Mouse (Mus musculus): ENCODE measurements around the gene Ap3d1. TPM values are rescaled to one million over a fixed set of nuclear protein-coding genes. Genes with fewer than 3 reads are reported as not detected.

Gene Ap3d1
- polyA plus RNA-seq, 1 experiment from 2014 or later, result 41.3 TPM

- 0 out of 2 replicates have a peak overlapping the region, but pooled peaks have one; percentile 18 for H3K9ac ChIP-seq (ENCODE audit: low read depth, low read length)
- no peaks in the 10 kb centered on the region for H3K9me3 ChIP-seq (ENCODE audit: control insufficient read depth)
- no peak for TF ChIP-seq CTCF (IDR thresholded peaks at IDR 0.05; ENCODE audit: low read depth)
- 46% methylated on average over 4 of the region's 4 CpGs for WGBS
- no peak overlapping the region for H3K4me3 ChIP-seq (ENCODE audit: low read depth, low read length)
- peaks cover 15% of the 10 kb centered on the region; the same call in 1 of the 2 replicates for H3K36me3 ChIP-seq (ENCODE audit: control insufficient read depth, insufficient read depth)
- H3K27ac ChIP-seq (ENCODE audit: low read depth, low read length), result peak overlapping the region; percentile 23; the same call in 1 of the 2 replicates
- H3K4me2 ChIP-seq (replicated peaks; ENCODE audit: low read depth), result peak overlapping the region; percentile 33
- ATAC-seq, result peak; percentile 34; the same call in 1 of the 2 replicates
- no peaks in the 10 kb centered on the region for H3K27me3 ChIP-seq (replicated peaks; ENCODE audit: control insufficient read depth, insufficient read depth, low read length)
- H3K4me1 ChIP-seq (replicated peaks; ENCODE audit: control insufficient read depth, insufficient read depth, low read length), result peaks cover 7% of the 10 kb centered on the region
These were observed 18.8 kb upstream of the Ap3d1 start for GRCm38 (mm10) chr10:80760596-80761524.

GRCm38 (mm10) chr10:80758651-80759050 lies 16.6 kb upstream of the Ap3d1 start:
- H3K27me3 ChIP-seq (replicated peaks; ENCODE audit: control insufficient read depth, insufficient read depth, low read length), result no peaks in the 10 kb centered on the region
- H3K9me3 ChIP-seq (ENCODE audit: control insufficient read depth), result no peaks in the 10 kb centered on the region
- no peak overlapping the region for H3K4me2 ChIP-seq (replicated peaks; ENCODE audit: low read depth)
- peak overlapping the region; percentile 65; the same call in 1 of the 2 replicates for H3K27ac ChIP-seq (ENCODE audit: low read depth, low read length)
- H3K4me1 ChIP-seq (replicated peaks; ENCODE audit: control insufficient read depth, insufficient read depth, low read length), result peaks cover 7% of the 10 kb centered on the region
- 55% methylated on average over 7 of the region's 7 CpGs for WGBS
- ATAC-seq, result peak; percentile 21; the same call in 1 of the 2 replicates
- 0 out of 2 replicates have a peak, but pooled peaks cover under 1% of the 10 kb centered on the region for H3K36me3 ChIP-seq (ENCODE audit: control insufficient read depth, insufficient read depth)
- no peak for TF ChIP-seq CTCF (IDR thresholded peaks at IDR 0.05; ENCODE audit: low read depth)
- H3K9ac ChIP-seq (ENCODE audit: low read depth, low read length), result no peak overlapping the region
- no peak overlapping the region for H3K4me3 ChIP-seq (ENCODE audit: low read depth, low read length)

- H3K9me3 ChIP-seq (ENCODE audit: control insufficient read depth), result no peaks in the 10 kb centered on the region
- H3K4me1 ChIP-seq (replicated peaks; ENCODE audit: control insufficient read depth, insufficient read depth, low read length), result peaks cover 7% of the 10 kb centered on the region
- 0 out of 2 replicates have a peak overlapping the region, but pooled peaks have one; percentile 11 for H3K9ac ChIP-seq (ENCODE audit: low read depth, low read length)
- peak overlapping the region; percentile 65; the same call in 1 of the 2 replicates for H3K27ac ChIP-seq (ENCODE audit: low read depth, low read length)
- H3K4me2 ChIP-seq (replicated peaks; ENCODE audit: low read depth), result peak overlapping the region; percentile 27; the same call in 1 of the 2 replicates
- no peaks in the 10 kb centered on the region for H3K27me3 ChIP-seq (replicated peaks; ENCODE audit: control insufficient read depth, insufficient read depth, low read length)
- no peaks in the 10 kb centered on the region for H3K36me3 ChIP-seq (ENCODE audit: control insufficient read depth, insufficient read depth)
- 33% methylated on average over 5 of the region's 5 CpGs for WGBS
- peak; percentile 31 for ATAC-seq
- H3K4me3 ChIP-seq (ENCODE audit: low read depth, low read length), result no peak overlapping the region
- peak; percentile 85 for TF ChIP-seq CTCF (IDR thresholded peaks at IDR 0.05; ENCODE audit: low read depth)
These were observed 15.7 kb upstream of the Ap3d1 start for GRCm38 (mm10) chr10:80757717-80758116.

GRCm38 (mm10) chr10:80756967-80757366 lies 14.9 kb upstream of the Ap3d1 start:
- H3K4me2 ChIP-seq (replicated peaks; ENCODE audit: low read depth), result peak overlapping the region; percentile 87
- peaks cover 7% of the 10 kb centered on the region for H3K4me1 ChIP-seq (replicated peaks; ENCODE audit: control insufficient read depth, insufficient read depth, low read length)
- ATAC-seq, result no peak
- 0 out of 2 replicates have a peak overlapping the region, but pooled peaks have one; percentile 7 for H3K9ac ChIP-seq (ENCODE audit: low read depth, low read length)
- H3K36me3 ChIP-seq (ENCODE audit: control insufficient read depth, insufficient read depth), result no peaks in the 10 kb centered on the region
- no peak for TF ChIP-seq CTCF (IDR thresholded peaks at IDR 0.05; ENCODE audit: low read depth)
- H3K9me3 ChIP-seq (ENCODE audit: control insufficient read depth), result no peaks in the 10 kb centered on the region
- WGBS, result 64% methylated on average over 4 of the region's 4 CpGs
- H3K4me3 ChIP-seq (ENCODE audit: low read depth, low read length), result no peak overlapping the region
- H3K27ac ChIP-seq (ENCODE audit: low read depth, low read length), result no peak overlapping the region
- H3K27me3 ChIP-seq (replicated peaks; ENCODE audit: control insufficient read depth, insufficient read depth, low read length), result no peaks in the 10 kb centered on the region

- Histone ChIP-seq H3K36me3 (ENCODE audit: control insufficient read depth, insufficient read depth) (no peaks in the 10 kb centered on the region), H3K27me3 (replicated peaks; ENCODE audit: control insufficient read depth, insufficient read depth, low read length) (no peaks in the 10 kb centered on the region), H3K9ac (ENCODE audit: low read depth, low read length) (peak overlapping the region; percentile 91), H3K27ac (ENCODE audit: low read depth, low read length) (no peak overlapping the region), H3K4me1 (replicated peaks; ENCODE audit: control insufficient read depth, insufficient read depth, low read length) (peaks cover 7% of the 10 kb centered on the region), H3K4me3 (ENCODE audit: low read depth, low read length) (peak overlapping the region; percentile 99), H3K4me2 (replicated peaks; ENCODE audit: low read depth) (peak overlapping the region; percentile 87), H3K9me3 (ENCODE audit: control insufficient read depth) (no peaks in the 10 kb centered on the region)
- 50% methylated on average over 2 of the region's 2 CpGs for WGBS
- TF ChIP-seq CTCF (IDR thresholded peaks at IDR 0.05; ENCODE audit: low read depth), result no peak
- no peak for ATAC-seq
These were observed 14.4 kb upstream of the Ap3d1 start for GRCm38 (mm10) chr10:80756509-80756908.

- H3K27ac ChIP-seq (ENCODE audit: low read depth, low read length), result no peak overlapping the region; the same call in 1 of the 2 replicates
- WGBS, result 24% methylated on average over 3 of the region's 3 CpGs
- H3K27me3 ChIP-seq (replicated peaks; ENCODE audit: control insufficient read depth, insufficient read depth, low read length), result no peaks in the 10 kb centered on the region
- no peaks in the 10 kb centered on the region for H3K9me3 ChIP-seq (ENCODE audit: control insufficient read depth)
- H3K36me3 ChIP-seq (ENCODE audit: control insufficient read depth, insufficient read depth), result no peaks in the 10 kb centered on the region
- H3K4me3 ChIP-seq (ENCODE audit: low read depth, low read length), result peak overlapping the region; percentile 99
- no peak for ATAC-seq
- H3K9ac ChIP-seq (ENCODE audit: low read depth, low read length), result peak overlapping the region; percentile 91
- H3K4me1 ChIP-seq (replicated peaks; ENCODE audit: control insufficient read depth, insufficient read depth, low read length), result peaks cover 6% of the 10 kb centered on the region
- H3K4me2 ChIP-seq (replicated peaks; ENCODE audit: low read depth), result peak overlapping the region; percentile 87
- peak; percentile 50 for TF ChIP-seq CTCF (IDR thresholded peaks at IDR 0.05; ENCODE audit: low read depth)
These were observed 14.0 kb upstream of the Ap3d1 start for GRCm38 (mm10) chr10:80756099-80756498.

Data from intestine, postnatal 0 days (tissue).